Mouse (Mus musculus) C2C12 (cell line): ENCODE results near the gene Gm11232.

ENCODE experiments used
- CTCF ChIP-seq: IDR thresholded peaks from one replicate; pipeline ENCODE4 v1.5.1; 2011; ENCODE audit not compliant: control insufficient read depth, insufficient read depth, insufficient read length
- MYOD1 ChIP-seq: IDR thresholded peaks from one replicate; pipeline ENCODE4 v1.6.1; 2011; ENCODE audit warnings: low read depth; ENCODE audit not compliant: control insufficient read depth, insufficient read length
- USF1 ChIP-seq: IDR thresholded peaks from one replicate; pipeline ENCODE4 v1.6.1; 2011; ENCODE audit warnings: low read depth, mild to moderate bottlenecking, control low read depth, moderate library complexity

GRCm38 (mm10) chr4:71727056-71727455, 30.7 kb downstream of the Gm11232 start:
- TF ChIP-seq CTCF: no peak
- no peak for TF ChIP-seq MYOD1
- no peak for TF ChIP-seq USF1
